Mouse (Mus musculus) neural tube, embryonic 11.5 days (tissue): Measurements from ENCODE around the gene Unkl. TPM values are rescaled to one million over a fixed set of nuclear protein-coding genes. Genes with fewer than 3 reads are reported as not detected.
"Not testable (repeated sequence)": the region's sequence is repeated elsewhere in the genome, so short reads cannot be mapped to it uniquely, and the experiment has no call there.

Source experiments
- ATAC-seq: fragments of 200-750 bp; cut with Nextera tagmentation; 2 replicates; pipeline ENCODE4 v1.8.0; 2017; ENCODE audit warnings: moderate number of reproducible peaks, mild to moderate bottlenecking, moderate TSS enrichment, moderate library complexity; ENCODE audit not compliant: insufficient read depth, low FRiP score, low TSS enrichment
- DNase-seq: peaks from one replicate; pipeline ENCODE4 v3.0.0-alpha.2; 2015; ENCODE audit warnings: low spot score
- H3K27ac ChIP-seq: fragments of 300-500 bp; sonication (generic); 2 replicates; pipeline ENCODE4 v1.5.1; 2014; ENCODE audit warnings: low read depth, mild to moderate bottlenecking, low read length
- H3K27me3 ChIP-seq: fragments of 300-500 bp; sonication (generic); 2 replicates; pipeline ENCODE4 v1.6.1; 2014; ENCODE audit warnings: mild to moderate bottlenecking, low read length, mixed read lengths; ENCODE audit not compliant: control insufficient read depth, insufficient read depth
- H3K36me3 ChIP-seq: fragments of 300-500 bp; sonication (generic); 2 replicates; pipeline ENCODE4 v1.6.1; 2014; ENCODE audit warnings: mild to moderate bottlenecking, low read length, moderate library complexity, mixed read lengths; ENCODE audit not compliant: control insufficient read depth, insufficient read depth
- H3K4me1 ChIP-seq: fragments of 300-500 bp; sonication (generic); 2 replicates; pipeline ENCODE4 v1.6.1; 2014; ENCODE audit warnings: low read length, mixed read lengths; ENCODE audit not compliant: control insufficient read depth, insufficient read depth
- H3K4me2 ChIP-seq: fragments of 300-500 bp; sonication (generic); 2 replicates; pipeline ENCODE4 v1.6.1; 2014; ENCODE audit warnings: low read depth, mild to moderate bottlenecking, moderate library complexity
- H3K4me3 ChIP-seq: fragments of 300-500 bp; sonication (generic); 2 replicates; pipeline ENCODE4 v1.5.1; 2014; ENCODE audit warnings: low read depth, low read length
- H3K9ac ChIP-seq: fragments of 300-500 bp; sonication (generic); 2 replicates; pipeline ENCODE4 v1.6.1; 2014; ENCODE audit warnings: mild to moderate bottlenecking, low read length
- H3K9me3 ChIP-seq: fragments of 300-500 bp; sonication (generic); 2 replicates; pipeline ENCODE4 v1.6.1; 2016; ENCODE audit warnings: low read length; ENCODE audit not compliant: control insufficient read depth
- WGBS: fragments of 180-500 bp; shearing (Covaris S2); extraction: QIAGEN DNeasy Blood & Tissue Kit; methylation state at CpG from one replicate; pipeline ENCODE4 v1.1.7; 2014; 5-methylcytosine and 5-hydroxymethylcytosine counted together
- polyA plus RNA-seq: library from polyadenylated mRNA; unstranded; fragments of >200 nt; fragmentation: Nextera tagmentation; extraction: Ambion mirVana; gene quantifications from 2 replicates; pipeline ENCODE4 v1.2.1, GENCODE M21; 2014

The Unkl gene
- polyA plus RNA-seq, 1 experiment from 2014 or later = 6.9 TPM

DNA sequence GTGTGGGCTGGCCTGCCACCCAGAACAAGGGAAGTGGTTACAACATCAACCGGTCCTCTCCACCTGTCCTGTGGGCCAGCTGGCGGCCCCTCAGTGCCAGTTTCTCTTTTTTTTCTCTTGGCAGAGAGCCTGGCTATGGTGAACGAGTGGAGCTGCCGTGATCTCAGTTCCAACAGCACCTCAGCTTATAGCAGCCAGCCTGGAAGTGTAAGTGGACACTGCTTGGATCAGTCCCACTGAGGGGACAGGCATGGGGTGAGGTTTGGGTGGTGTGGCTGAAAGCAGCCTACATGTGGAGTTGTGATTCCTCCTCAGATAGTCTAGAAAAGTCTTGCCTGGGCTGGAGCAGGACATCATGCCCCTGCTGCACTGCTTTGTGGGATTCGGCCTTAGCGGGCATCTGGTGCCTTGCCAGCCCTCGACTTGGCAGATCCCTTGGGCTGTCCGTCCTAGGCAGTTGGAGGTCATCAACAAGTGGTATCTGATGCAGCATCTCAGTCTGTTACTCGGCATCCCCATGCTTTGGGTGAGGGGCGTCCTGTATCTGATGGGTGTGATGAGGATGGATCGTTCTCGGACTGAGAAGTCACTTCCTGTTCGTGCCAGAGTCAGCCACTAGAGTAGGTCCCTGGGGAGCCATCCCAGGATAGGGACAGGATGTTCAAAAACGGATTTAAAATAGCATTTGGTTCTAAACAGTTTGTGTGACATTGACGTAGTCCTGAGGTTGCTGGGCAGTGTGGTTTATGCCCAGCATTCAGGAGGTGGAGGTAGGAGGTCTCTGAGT is 22.7 kb downstream of the Unkl start:
- Histone ChIP-seq H3K9ac (no peak overlapping the region), H3K9me3 (no peaks in the 10 kb centered on the region), H3K4me1 (no peaks in the 10 kb centered on the region), H3K36me3 (peaks cover 16% of the 10 kb centered on the region), H3K27ac (no peak overlapping the region), H3K4me3 (no peak overlapping the region), H3K4me2 (no peak overlapping the region), H3K27me3 (no peaks in the 10 kb centered on the region)
- DNase-seq (no peak), ATAC-seq (no peak)
- WGBS = 90% methylated on average over 15 of the region's 15 CpGs

- Histone ChIP-seq H3K9ac (no peak overlapping the region), H3K4me3 (no peak overlapping the region), H3K4me2 (no peak overlapping the region), H3K27ac (no peak overlapping the region), H3K4me1 (no peaks in the 10 kb centered on the region), H3K27me3 (no peaks in the 10 kb centered on the region), H3K9me3 (no peaks in the 10 kb centered on the region), H3K36me3 (peaks cover 17% of the 10 kb centered on the region)
- ATAC-seq = no peak
- WGBS = 92% methylated on average over 4 of the region's 4 CpGs
- no peak for DNase-seq
Measured at GRCm38 (mm10) chr17:25211705-25212104, 23.5 kb downstream of the Unkl start.

DNA sequence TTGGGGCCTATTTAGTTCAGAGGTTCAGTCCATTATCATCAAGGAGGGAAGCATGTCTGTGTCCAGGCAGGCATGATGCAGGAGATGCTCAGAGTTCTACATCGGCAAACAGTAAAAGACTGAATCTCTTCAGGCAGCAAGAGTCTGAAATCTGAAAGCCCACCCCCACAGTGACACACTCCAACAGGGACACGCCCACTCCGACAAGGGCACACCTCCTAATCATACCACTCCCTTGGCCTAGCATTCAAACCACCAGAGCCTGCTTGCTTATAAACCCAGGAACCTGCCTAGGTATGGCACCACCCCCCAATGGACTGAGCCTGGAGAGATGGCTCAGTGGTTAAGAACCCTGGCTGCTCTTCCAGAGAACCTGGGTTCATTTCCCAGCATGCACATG is 27.2 kb downstream of the Unkl start:
- DNase-seq = no peak
- Histone ChIP-seq H3K9me3 (no peaks in the 10 kb centered on the region), H3K9ac (no peak overlapping the region), H3K36me3 (peaks cover 7% of the 10 kb centered on the region), H3K27ac (no peak overlapping the region), H3K4me1 (no peaks in the 10 kb centered on the region), H3K27me3 (no peaks in the 10 kb centered on the region), H3K4me2 (no peak overlapping the region), H3K4me3 (no peak overlapping the region)
- WGBS = 92% methylated on average over 3 of the region's 3 CpGs
- no peak for ATAC-seq

- DNase-seq (no peak), ATAC-seq (no peak)
- Histone ChIP-seq H3K4me3 (no peak overlapping the region), H3K4me2 (no peak overlapping the region), H3K9me3 (no peaks in the 10 kb centered on the region), H3K4me1 (peaks cover 5% of the 10 kb centered on the region), H3K36me3 (peaks cover 2% of the 10 kb centered on the region), H3K9ac (no peak overlapping the region), H3K27ac (no peak overlapping the region), H3K27me3 (no peaks in the 10 kb centered on the region)
- WGBS = 91% methylated on average over 9 of the region's 9 CpGs
Measured at GRCm38 (mm10) chr17:25218967-25219366, 30.8 kb downstream of the Unkl start.

DNA sequence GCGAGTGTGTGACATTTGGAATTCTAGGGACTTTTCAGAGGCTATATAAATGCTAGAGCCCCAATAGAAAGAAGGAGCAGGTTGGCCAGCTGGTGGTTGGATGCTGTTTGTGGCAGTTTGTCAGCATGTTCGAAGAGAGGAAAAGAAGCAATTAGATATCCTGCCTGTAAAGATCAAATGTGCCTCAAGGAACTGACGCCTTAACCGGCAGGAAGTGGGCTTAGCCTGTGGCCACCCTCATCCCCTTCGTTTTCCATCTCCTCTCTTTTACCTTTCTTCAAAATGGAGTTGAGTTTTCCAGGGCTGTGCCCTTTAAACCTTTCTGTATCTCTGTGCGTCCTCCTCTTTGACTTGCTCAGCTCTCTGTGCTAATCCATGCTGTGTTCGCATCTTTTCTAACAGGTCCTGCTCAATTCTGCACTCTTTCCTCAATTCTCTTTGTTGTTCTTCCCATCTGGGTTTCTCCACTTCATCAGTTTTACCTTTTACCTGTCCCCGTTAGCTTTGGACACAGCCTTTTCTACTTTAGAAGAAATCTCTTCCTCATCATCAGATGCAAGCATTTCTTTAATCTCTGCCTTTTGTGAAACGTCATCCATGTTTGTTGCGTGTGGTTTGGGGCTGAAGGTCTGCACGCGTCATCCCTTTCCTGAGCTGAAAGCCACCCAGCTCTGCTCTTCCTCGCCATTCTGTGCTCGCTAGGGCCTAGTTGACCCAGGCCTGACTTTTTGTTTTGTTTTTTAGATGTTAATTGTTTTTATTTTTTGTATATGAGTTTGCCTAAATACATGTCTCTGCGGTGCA is 31.5 kb downstream of the Unkl start:
- no peak for ATAC-seq
- no peaks in the 10 kb centered on the region for H3K27me3 ChIP-seq
- 93% methylated on average over 15 of the region's 15 CpGs for WGBS
- no peak overlapping the region for H3K27ac ChIP-seq
- no peak overlapping the region for H3K9ac ChIP-seq
- no peak overlapping the region for H3K4me2 ChIP-seq
- no peak overlapping the region for H3K4me3 ChIP-seq
- H3K9me3 ChIP-seq = no peaks in the 10 kb centered on the region
- H3K36me3 ChIP-seq = peaks cover 2% of the 10 kb centered on the region
- peaks cover 5% of the 10 kb centered on the region for H3K4me1 ChIP-seq
- no peak for DNase-seq

DNA sequence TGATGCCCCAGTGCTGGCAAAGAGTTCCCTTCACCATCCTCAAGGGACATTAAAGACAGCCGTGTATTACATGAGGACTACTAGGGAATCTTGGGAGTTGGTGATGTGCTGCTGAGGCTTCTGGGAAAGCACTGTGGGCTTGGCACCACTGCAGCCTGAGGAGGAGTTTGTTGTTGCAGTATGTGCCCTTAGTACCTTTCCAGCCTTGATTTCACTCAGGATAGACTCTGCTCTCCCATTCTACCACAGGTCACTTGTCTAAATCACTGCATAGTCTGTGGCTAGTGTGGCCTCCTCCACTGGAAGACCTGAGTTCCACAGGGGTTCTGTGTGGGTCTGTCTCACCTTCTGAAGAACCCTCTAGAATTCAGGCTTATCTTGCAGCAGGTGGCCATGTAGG is 32.5 kb downstream of the Unkl start:
- Histone ChIP-seq H3K27ac (no peak overlapping the region), H3K4me2 (no peak overlapping the region), H3K9me3 (no peaks in the 10 kb centered on the region), H3K4me3 (no peak overlapping the region), H3K9ac (no peak overlapping the region), H3K4me1 (peaks cover 5% of the 10 kb centered on the region), H3K36me3 (peaks cover 2% of the 10 kb centered on the region; the same call in 1 of the 2 replicates), H3K27me3 (no peaks in the 10 kb centered on the region)
- 88% methylated on average over 1 of the region's 1 CpGs for WGBS
- ATAC-seq = no peak
- DNase-seq = no peak

DNA sequence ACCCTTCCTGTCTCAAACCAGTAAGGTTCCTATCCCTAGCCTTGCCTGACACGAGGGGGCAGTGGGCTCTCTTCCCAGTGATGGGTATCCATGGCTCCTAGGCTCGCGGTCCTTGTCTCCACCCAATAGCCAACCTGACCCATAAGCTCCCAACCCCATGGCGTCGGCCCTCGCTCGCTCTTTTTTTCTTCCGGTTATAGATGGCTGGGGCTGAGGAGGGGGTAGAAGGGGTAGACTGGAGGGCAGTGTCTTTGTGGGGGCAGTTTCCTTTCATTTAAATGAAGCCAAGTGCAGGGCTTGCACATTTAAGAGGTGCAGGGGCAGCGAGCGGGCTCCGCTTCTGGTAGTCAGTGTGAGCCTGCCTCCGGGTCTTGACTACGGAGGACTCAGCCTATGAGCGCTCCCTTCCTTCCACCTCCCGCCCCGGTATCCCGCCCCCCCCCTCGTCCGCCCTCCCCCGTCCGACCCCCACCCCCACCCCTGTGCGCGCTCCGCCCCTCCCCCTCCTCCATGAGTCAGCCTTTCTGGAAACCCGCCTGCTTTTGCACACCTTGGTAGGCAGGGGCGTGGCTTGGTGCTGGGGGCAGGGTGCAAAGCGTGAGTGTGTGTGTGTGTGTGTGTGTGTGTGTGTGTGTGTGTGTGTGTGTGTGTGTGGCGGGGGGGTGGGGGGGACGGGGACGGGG is 33.8 kb downstream of the Unkl start:
- ATAC-seq (peak; percentile 48), DNase-seq (peak; percentile 45)
- peak overlapping the region; percentile 30 for H3K4me3 ChIP-seq
- peaks cover 5% of the 10 kb centered on the region for H3K4me1 ChIP-seq
- no peak overlapping the region for H3K27ac ChIP-seq
- H3K27me3 ChIP-seq = no peaks in the 10 kb centered on the region
- H3K36me3 ChIP-seq = no peaks in the 10 kb centered on the region
- under 1% methylated on average over 17 of the region's 30 CpGs for WGBS
- no peak overlapping the region for H3K9ac ChIP-seq
- H3K4me2 ChIP-seq = peak overlapping the region; percentile 62
- H3K9me3 ChIP-seq = no peaks in the 10 kb centered on the region

DNA sequence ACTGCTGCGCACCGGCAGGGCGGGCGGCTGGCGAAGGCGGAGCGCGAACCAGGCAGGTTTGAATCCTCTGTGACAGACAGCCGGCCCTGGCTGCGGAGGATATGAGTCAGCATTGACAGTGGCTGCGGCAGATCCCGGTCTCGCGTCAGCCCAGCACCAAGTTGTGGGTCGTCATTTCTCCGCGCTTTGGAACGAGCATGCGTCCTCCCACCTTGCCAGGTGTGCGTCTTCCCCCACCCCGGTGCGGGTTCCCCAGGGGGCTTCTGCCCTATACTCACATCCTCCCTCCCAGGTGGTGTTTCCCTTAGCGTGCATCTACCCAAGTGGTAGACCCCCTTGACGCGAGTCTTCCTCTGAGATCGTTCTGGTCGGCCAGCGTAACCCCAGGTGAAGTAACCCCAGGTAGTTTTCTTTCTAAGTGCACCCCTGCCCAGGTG is 34.3 kb downstream of the Unkl start:
- WGBS = 15% methylated on average over 15 of the region's 28 CpGs
- H3K9me3 ChIP-seq, H3K4me3 ChIP-seq, H3K27me3 ChIP-seq, DNase-seq, H3K36me3 ChIP-seq, H3K9ac ChIP-seq, H3K4me1 ChIP-seq, H3K27ac ChIP-seq: not testable (repeated sequence)
- ATAC-seq = peak; percentile 58
- 0 out of 2 replicates have a peak overlapping the region, but pooled peaks have one; percentile 62 for H3K4me2 ChIP-seq
